ENCODE assay signal across 29 mouse cellular contexts in genomic region chr17:17446683-17447082, GRCm38 (mm10).
"Had no signal": no experiment of that assay in that cellular context is flagged by ENCODE, and none has a peak within 500 bp of the region (broad histone marks: within the 10 kb centered on the region; RNA-seq: fewer than 3 reads in every experiment).

No protein-coding gene starts in this region.

- H3K4me3 ChIP-seq: left cerebral cortex, adult 2 months; limb, embryonic 12.5 days; limb, embryonic 13.5 days; limb, embryonic 15.5 days; liver, embryonic 13.5 days; liver, embryonic 15.5 days; lung, embryonic 15.5 days; megakaryocyte, embryonic 14.5 days; midbrain, embryonic 10.5 days; midbrain, embryonic 12.5 days; midbrain, embryonic 13.5 days; midbrain, embryonic 15.5 days had no signal

- H3K4me1 ChIP-seq: liver, embryonic 13.5 days; liver, embryonic 15.5 days had no signal

- H3K36me3 ChIP-seq: limb, embryonic 12.5 days; limb, embryonic 13.5 days; limb, embryonic 15.5 days; liver, embryonic 13.5 days; liver, embryonic 15.5 days; lung, embryonic 15.5 days; midbrain, embryonic 13.5 days; midbrain, embryonic 15.5 days had no signal

- H3K9me3 ChIP-seq: limb, embryonic 12.5 days; limb, embryonic 13.5 days; limb, embryonic 15.5 days; liver, embryonic 13.5 days; liver, embryonic 15.5 days; lung, embryonic 15.5 days; megakaryocyte, embryonic 14.5 days; midbrain, embryonic 10.5 days; midbrain, embryonic 12.5 days; midbrain, embryonic 13.5 days; midbrain, embryonic 15.5 days had no signal

- H3K4me2 ChIP-seq: limb, embryonic 12.5 days; limb, embryonic 13.5 days; limb, embryonic 15.5 days; liver, embryonic 11.5 days; liver, embryonic 13.5 days; liver, embryonic 15.5 days; lung, embryonic 14.5 days; lung, embryonic 15.5 days; midbrain, embryonic 11.5 days; midbrain, embryonic 12.5 days; midbrain, embryonic 13.5 days; midbrain, embryonic 15.5 days had no signal

- H3K27ac ChIP-seq: left cerebral cortex, adult 2 months; limb, embryonic 12.5 days; limb, embryonic 13.5 days; limb, embryonic 15.5 days; liver, embryonic 13.5 days; liver, embryonic 14.5 days; liver, embryonic 15.5 days; lung, embryonic 15.5 days; macrophage; midbrain, embryonic 10.5 days; midbrain, embryonic 12.5 days; midbrain, embryonic 13.5 days; midbrain, embryonic 15.5 days had no signal

- H3K9ac ChIP-seq: limb, embryonic 12.5 days; limb, embryonic 13.5 days; limb, embryonic 15.5 days; liver, embryonic 13.5 days; liver, embryonic 14.5 days; liver, embryonic 15.5 days; liver, postnatal 0 days; lung, embryonic 14.5 days; lung, embryonic 15.5 days; midbrain, embryonic 12.5 days; midbrain, embryonic 13.5 days; midbrain, embryonic 15.5 days had no signal

- H3K27me3 ChIP-seq: limb, embryonic 12.5 days; limb, embryonic 13.5 days; limb, embryonic 15.5 days; lung, embryonic 15.5 days; midbrain, embryonic 12.5 days; midbrain, embryonic 13.5 days; midbrain, embryonic 15.5 days had no signal

- DNase-seq: left cerebral cortex, postnatal 4 days; liver; liver, embryonic 13.5 days; liver, postnatal 0 days; lung, adult 18-20 months; lung, adult 2 months; lung, embryonic 14.5 days; lung, postnatal 10 days; lung, postnatal 14 days; lung, postnatal 36 days; lung, postnatal 4 days; midbrain, embryonic 14.5 days had no signal

- ATAC-seq: liver, postnatal 0 days; lung, postnatal 0 days; midbrain, embryonic 13.5 days; midbrain, embryonic 15.5 days; midbrain, embryonic 16.5 days had no signal
